Mouse (Mus musculus): ENCODE results near the gene Mrpl33.

Gene Mrpl33

DNA sequence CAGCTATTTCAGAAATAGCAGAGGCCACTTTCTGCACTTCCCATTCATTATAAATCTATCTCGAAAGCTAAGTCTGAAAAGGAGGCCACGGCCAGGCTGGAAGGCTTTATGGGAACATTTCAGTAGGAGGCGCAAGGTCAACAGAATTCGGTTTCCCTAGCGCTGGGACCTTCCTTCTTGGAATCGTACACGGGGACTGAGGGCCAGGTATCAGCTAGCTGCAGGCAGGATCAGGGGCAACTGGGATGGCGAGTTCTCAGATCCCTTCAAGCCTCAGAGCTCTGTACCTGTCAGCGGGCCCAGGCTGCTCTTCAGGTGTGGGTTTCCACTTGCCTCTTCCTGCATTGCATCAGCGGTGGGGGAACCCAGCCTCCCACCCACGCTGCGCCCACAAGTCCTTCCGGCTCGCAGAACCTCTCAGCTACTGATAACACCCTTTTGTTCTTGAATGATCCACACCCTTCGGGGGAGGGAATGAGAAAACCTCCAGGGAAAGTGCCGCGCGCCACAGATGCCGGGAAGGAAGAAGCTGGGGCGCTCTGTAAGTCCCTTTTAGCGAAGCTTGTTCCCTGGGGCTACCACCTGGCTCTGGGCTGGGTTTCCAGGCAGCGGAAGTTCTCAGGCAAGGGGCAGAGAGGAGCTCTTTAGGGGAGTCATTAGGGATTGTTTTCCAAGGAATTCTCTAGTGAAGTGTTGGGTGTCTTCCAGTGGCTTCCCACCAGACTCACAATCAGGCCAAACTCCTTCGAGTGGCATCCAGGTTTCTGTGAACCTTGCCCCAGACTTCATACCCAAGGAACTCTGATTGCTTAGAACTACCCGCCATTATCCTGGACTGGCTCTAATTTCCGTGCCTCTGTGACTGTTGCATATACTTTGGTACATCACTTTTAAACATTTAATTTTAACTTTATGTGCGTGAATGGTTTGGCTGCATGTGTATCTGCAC lies at the start of gene Mrpl33:
TSS of gene Mrpl33 (plus strand) at position 455 of the 949 bp plus-strand sequence.
- DNase-seq: peak; percentile 81

DNA sequence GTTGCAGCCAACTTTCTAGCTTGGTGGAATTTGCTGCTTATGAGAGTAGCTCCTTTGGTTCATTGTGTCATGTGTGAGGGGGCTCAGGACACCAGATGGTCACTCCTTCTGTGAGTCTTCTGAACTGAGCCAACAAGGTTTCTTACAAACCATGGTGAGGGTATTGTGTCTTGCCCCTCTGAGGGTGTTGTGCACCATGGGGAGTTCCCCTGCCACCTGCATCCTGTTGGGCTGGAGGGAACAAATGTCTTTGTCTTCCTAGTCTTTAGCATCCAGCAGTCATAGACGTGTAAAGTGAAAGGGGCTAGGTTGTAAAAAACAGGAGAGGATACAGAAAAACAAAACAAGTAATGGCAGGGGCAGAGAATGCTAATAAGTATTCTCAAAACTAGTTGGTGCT lies 37.3 kb upstream of the Mrpl33 start:
- no peak for DNase-seq

DNA sequence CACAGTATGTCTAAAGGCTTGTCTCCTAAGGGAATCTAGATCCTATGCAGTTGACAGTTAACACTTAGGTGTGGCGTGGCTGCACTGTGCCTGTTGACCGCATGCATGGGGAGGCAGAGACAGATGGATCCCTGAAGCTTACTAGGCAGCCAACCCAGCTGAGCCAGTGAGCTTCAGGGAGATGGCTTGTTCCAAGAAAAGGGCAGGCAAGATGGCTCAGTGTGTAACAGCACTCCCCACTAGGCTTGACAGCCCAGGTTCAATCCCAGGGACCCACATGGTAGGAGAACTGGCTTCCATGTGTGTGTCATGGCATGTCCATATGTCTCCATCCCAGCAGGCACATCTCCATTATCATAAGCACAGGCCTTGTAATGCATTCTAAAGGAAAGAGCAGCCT lies 36.4 kb upstream of the Mrpl33 start:
- DNase-seq: no peak

DNA sequence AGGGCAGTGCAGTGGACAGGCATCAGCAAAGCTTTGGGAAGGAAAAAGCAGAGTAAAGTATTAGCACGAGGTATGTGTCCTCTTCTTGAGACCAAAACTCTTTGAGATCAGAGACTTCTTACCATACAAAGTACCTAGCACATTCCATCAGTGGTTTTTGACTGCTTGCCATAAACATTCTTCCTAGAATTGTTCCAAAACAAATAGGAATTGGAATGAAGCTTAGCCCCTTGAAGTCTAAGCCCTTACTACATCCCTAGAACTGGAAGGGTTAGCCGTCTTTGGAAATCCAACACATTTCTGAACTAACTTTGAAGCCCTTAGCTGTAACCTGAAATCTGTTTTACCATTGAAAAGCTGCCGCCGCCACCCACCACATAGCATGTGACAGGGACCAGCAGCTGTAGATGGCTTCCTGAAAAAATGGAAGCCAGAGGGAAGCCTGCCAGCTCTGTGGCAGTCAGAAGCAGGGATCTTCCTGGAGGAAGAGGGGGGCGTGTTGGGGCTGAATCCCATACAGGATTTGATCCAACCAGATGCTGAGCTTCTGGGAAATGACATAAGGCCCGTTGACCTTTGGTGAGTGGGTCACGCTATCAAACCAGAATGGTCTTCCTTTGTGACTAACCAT lies 34.6 kb upstream of the Mrpl33 start:
- DNase-seq: no peak

DNA sequence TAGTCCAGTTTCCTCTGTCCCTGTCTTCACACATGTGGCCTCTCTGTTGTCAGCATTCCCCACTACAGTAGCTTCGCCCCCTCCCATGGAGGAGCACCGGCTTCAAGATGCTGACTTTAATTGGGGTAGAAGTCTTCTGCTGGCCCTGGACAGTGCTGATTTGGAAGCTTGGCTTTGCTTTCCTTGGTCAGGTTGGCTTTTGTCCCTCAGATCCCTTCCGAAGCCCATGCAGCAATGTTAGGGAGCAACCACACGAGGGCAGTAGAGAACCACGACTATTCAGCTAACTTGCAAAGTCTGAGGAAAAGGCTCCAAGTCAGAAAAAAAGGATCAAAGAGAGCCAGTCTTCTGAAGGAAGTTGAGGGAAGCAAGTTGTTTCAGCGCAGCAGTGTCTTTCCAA lies 33.2 kb upstream of the Mrpl33 start:
- DNase-seq: peak; percentile 74

DNA sequence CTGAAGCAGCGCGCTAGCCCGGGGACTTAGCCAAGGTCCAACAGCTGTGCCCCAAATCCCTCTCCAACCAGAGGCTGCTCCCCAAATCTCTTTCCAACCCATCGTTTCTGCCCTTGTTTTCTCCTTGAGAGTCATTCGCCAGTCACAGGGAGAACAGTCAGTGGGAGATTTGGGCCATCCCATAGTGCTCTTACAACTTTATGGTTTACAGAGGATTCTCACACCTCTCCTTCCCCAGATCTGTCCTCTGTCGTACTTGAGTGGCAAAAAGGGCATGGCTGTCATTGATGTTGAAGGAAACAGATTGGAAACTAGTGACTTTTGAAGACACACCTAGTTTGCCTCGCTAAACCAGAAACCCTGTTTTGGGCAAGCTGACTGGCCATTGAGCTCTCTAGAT lies 32.8 kb upstream of the Mrpl33 start:
- no peak for DNase-seq

DNA sequence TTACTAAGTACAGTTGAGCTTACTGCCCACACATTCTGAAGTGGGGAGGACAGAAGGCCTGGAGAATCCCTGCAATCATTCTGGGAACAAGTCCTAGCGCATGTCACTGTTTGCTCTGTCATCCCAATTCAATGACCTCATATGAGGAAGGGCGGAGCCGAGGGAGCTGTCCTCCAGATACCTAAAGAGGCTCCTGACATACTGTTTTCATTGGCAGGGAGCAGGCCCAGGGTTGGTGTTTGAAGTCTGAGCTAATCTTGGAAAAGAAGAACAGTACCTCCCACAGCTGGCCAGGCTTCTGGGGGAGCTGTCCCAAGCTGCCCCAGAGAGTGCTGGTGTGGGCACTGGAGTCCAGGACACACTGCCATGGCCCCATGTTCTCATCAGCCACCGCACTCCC lies 31.8 kb upstream of the Mrpl33 start:
- no peak for DNase-seq

DNA sequence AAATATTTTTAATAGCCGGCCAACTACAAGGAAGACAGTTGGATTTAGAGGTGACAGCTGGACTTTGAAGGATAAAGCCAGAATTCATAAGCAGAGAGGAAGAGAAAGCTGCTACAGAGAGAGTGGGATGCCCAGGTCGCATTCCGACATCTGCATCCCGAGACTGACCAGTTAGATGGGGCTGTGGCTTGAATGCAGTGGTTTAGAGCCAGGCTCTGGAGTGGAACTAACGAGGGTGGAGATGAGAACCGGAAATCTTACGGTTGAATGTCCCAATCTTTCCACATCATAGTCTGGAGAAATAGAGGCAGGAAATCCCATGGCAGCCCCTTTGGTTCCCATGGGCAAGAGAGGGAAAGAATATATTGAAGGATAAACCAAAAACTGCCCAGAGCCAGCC lies 30.7 kb upstream of the Mrpl33 start:
- DNase-seq: no peak

DNA sequence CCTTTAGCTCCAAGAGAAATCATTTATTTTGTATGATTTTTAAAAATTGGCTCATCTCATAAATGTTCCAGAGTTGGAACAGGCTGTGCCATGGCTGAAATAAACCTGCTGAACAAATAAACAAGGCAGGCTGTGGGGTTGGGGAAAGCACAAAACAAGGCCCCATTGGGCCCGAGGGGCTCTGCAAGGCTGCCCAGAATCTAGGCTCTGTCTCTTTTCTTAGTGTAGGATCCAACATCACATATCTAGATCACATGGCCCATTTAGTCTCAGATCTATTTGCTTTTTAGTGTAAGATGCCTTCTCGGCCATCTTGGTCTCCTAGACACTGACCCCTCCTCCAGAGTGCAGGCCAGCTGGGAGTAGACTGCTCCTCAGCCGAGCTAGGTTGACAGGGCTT lies 30.3 kb upstream of the Mrpl33 start:
- no peak for DNase-seq

DNA sequence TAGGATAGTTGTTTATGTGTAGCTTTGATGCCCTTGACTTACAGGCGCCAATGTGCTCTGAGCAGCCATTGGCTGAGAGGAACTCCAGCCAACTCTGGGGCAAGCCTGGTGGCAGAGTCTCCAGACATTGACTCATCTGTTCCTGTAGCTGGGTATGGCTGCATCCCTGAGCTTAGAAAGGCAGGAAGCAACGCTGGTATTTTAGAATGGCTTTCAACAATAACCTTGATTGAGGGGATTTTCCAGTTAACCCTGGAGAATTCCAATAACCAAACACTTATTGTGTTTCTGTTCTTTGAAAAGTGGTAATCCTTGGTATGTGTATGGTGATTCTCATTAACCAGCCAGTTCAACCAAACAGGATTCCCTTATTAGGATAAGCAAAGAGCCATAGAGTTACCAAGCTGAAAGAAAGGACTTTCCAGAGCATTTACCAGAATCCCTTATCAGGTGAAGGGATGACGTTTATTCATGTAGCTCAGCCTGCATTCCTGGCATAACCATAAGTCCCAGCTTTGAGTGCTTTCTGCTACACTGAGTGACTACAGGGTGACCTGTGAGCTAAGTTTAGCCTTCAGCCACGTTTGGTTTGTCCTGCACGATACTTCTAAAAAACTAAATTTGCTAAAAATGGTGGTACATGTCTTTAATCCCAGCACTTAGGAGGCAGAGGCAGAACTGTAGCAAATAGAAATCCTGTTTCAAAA lies 28.6 kb upstream of the Mrpl33 start:
- no peak for DNase-seq

DNA sequence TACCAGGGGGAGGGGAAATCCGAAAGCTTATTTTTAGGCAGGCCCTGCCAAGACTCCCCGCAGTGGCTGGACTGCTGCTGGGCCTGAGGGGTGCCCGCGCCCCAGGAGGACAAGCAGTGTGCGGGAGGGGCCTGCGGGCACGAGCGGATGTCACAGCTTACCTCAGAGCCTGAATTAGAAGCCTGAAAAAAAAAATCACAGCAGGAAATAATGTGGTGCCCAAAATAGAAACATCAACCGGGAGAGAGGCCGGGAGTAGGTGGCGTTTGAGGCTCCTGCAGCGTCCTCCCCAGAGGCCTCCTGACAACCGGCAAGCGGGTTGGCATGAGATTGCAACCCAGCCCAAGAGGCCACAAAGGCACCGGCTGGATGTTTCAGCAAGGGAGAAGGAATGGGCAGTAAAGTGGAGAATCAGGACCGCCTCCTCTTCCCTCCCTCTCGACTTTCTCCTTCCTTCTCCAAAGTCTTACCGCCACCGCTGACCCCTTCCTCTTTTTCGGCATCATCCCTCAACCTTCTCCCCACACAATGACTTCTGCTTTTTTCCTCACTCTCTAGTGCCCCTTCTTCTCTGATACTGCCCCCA lies 25.6 kb upstream of the Mrpl33 start:
- no peak for DNase-seq

DNA sequence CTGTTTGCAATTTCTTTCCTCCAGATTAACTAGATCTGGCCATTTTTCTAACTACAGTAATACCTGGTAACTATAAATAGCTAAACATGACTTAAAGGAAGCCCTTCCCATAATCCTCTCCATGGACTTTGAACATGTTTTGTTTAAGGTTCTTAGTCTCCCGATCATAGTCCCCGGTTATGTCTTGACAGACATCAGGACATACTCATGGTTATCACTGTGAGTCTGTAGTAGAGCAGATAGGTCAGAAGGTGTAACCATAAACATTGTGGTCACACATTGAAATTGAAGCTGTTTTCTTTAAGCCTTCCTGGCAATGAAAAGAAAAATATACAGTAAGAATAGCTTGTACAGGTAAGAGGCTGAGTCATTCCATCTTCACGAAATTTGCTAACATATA lies 23.0 kb upstream of the Mrpl33 start:
- no peak for DNase-seq

DNA sequence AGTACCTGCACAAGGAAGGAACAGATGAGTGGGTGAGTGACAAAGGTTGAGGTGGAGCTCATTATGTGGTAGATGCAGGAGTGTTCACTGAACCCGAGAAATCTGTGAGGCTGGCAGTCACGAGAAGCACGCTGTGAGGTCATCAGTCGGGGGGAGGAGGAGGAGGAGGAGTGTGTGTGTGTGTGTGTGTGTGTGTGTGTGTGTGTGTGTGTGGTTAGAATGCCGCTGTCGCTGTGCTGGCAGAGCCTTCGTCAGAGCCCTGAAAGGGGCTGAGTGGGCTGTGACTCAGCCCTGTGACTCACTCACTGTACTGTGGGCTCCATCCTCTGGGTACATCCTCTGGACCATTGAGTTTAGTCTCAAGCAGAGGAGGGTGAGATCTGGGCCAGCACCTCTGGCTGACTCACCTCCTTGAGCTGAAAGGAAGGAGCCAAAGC lies 20.2 kb upstream of the Mrpl33 start:
- no peak for DNase-seq

DNA sequence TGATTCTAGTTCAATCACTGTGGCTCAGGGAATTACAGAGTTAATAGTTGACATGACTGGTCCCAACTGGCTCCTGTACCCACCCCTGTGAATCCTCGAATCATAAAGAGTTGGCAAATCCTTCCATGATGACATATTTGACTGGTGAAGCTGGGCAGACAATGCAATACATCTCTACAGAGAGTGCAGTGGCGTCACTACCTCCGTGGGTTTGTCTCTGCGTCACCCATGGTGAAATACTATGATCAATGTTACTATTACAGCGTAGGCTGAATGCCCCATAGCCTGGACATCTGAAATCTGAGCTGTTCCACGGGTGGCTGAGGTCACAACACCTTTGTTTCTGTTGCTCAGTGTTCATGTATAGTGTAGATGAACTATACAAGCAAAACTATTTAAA lies 15.5 kb upstream of the Mrpl33 start:
- DNase-seq: no peak

DNA sequence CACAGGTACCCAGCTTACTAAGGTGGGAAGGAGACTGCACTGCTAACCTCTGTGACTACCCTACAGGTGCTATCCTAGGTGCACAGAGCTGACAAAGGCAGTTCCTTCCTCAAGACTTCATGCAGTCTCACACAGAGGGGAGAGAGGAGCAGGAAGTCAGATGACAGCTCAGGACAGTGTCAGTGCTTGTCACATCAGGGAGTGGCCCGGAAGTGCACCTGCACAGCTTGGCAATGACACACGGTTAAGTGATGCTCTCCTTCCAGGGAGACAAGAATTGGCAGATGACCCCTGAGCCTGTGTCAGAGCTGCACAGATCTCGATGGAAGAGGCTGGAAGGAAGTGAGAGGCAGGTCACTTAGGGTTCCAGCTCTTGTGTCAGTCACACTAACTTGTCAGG lies 14.8 kb upstream of the Mrpl33 start:
- no peak for DNase-seq

DNA sequence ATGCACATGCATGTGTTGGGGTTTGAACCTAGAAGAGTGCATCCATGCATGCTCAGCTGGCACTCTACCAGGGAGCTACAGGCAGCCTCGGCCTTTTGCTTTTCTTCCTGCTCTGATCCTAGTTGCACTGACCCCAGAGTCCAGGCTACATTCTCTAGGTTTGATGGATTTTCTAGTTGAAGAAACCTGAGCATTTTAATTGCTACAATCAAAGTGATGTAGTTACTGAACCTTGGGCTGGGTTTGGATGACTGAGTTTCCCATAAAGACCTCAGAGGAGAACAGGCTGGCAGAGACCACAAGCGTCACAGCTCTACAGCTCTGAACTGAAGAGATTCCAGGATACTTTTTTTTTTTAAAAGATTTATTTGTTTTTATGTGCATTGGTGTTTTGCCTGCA lies 13.5 kb upstream of the Mrpl33 start:
- no peak for DNase-seq

DNA sequence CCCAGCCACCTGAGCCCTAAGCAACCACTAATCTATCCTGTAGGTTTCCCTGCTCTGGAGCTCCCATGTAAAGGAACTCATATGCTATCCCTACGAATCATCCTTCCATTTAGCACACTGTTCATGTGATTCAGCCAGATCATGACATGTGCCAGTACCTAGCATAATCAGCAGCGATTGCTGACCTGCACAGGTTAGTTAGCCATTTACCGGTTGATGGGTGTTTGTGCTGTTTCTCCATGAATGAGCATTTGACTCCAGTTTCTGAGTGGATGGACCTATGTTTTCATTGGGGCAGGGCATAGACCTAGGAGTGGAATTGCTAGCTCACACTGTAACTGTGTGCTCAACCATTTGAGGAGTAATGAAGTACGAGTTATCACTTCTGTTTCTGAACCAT lies 11.2 kb upstream of the Mrpl33 start:
- no peak for DNase-seq

DNA sequence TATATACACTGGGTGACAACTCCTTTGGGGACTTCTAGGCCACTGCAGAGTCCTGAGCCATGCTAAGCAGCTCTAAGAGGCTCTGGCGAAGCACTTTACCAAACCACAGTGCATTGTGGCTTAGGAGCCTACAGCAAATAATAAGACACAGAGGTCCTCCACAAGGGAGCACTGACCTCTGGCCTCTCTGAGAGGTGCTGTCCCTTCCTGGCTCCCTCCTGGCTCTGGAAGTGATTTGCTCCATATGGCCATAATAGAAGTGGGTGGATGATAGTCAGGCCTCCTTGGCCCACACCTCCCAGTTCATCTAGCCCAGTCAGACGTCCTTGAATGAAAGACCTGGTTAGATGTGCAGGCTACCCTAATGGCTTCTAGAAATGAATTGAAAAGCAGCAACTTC lies 8.7 kb upstream of the Mrpl33 start:
- no peak for DNase-seq

DNA sequence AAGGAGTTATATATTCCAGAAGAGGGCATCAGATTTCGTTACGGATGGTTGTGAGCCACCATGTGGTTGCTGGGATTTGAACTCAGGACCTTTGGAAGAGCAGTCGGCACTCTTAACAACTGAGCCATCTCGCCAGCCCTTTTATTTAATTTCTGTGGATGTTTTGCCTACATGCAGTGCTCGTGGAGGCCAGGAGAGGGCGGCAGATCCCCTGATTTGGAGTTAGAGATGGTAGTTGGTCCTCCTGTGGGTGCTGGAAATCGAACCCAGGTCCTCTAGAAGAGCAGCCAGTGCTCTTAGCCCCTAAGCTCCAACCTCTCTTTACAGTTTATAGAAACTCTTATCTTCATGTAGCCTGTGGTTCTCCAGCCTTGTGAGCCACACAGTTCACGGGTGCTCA lies 8.1 kb upstream of the Mrpl33 start:
- peak; percentile 43 for DNase-seq

DNA sequence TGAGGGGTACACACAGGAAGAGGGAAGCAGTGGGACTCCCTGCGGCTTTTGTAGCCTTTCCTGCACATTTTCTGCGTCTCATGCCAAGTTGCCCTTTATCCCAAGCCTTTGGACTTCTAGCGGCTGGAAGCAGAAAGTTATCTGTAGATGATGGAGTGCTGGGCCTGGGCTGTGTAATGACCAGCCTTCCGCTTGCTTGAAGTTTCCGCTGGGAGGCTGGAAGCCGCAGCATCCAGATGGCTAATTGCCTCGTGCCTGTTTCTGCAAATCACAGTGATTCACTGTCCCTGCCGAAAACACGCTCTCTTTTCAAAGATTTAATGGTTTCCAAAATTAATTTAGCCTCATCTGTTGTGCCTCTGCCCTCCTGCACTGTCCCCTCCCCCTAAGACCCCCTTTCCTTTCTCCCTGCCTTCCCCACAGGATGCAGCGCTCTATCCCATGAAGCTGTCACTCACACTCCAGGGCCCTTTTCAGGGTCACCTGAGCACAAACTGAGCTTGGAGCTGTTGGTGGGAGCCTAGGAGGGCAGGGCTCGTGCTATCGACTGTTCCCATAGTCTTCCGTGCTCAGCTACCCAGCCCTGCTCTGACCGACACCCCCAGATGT lies 6.9 kb upstream of the Mrpl33 start:
- DNase-seq: no peak

DNA sequence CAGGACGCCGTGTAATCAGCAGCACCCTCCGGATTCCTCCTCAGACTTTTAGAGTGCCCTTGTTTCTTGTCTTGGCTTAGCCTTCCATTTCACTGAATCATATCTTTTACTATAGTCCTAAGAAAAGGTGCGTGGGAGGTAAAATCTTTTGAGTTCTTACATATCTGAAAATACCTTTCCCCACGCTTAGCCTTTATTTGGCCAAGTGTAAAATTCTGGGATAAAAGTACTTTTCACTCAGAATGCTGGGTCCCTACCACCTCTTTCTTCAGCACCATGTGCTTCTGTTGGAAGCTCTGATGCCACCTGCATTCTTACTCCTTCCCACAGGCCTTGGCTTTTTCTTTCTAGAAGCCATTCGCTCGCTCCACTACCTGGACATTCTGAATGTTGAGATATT lies 5.6 kb upstream of the Mrpl33 start:
- no peak for DNase-seq

DNA sequence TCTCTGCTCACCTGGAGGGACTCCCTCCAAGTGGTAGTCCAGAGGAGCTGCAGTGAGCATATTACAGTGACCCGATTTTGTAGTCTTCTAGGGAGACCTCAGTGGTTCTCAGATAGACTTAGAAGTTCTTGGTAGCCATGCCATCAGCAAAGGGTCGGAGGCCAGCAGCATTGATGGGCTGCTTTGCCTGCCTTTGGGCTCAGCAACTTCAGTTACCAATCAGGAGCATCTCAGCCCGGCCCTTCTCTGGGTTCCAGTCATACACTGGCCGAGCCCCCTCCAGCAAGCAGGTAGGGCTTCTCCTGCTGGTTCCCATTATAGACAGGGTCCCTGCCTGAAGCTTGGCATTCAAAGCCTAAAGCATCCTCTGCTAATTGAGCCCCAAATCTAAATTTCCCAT lies 867 bp upstream of the Mrpl33 start:
- no peak for DNase-seq

DNA sequence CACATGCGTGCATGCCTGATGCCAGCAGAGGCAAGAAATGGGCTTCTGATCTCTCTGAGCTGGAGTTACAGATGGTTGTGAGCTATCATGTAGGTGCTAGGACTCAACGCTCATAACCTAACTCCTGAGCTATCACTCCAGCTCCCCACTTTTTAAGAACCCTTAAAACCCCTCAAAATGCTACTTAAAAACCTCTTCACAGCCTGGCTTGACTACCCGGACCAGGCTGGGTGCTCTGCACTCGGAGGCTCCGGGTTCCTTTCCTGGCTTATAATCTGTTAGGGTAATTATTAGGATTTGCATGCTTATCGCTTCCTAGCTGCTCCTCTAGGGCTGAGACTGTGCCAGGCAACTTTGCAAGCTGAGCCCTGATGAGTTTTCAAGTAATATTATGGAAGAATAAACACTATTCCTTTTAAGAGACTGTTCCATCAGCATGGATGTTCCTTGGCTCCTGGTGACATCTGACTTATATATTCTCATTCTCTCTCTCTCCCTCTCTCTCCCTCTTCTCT lies 752 bp downstream of the Mrpl33 start:
- no peak for DNase-seq

Data from thymus, postnatal 4 days (tissue).